Mouse (Mus musculus): ENCODE measurements around the gene Scube3. TPM values are rescaled to one million over a fixed set of nuclear protein-coding genes. Genes with fewer than 3 reads are reported as not detected.
A peak's percentile ranks its signal among the peaks of the same experiment; 100 is the strongest.

The Scube3 gene
- total and polyA plus RNA-seq, 2 experiments from 2014 or later, result 3.1 to 16.3 TPM

DNA sequence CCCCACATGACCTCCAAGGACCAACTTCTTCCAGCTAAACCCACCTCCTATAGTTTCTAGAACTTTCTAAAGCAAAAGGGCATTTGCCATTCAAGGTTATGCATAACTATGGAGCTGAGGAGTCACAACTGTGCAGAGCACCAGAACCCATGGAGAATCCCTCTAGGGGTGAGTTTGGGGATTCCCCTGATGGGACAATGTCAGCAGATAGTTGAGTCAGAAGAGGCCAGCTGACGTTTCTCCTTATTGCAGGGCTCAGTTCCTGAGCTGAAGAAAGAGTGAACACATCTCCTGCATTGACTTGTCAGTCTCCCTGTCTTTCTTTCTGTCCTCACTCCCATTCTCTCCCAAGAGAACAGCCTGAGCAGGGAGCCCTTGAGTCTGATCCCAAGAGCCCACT, 50.8 kb downstream of the Scube3 start:
- no peaks in the 10 kb centered on the region for H3K4me1 ChIP-seq (ENCODE audit: insufficient read depth)

DNA sequence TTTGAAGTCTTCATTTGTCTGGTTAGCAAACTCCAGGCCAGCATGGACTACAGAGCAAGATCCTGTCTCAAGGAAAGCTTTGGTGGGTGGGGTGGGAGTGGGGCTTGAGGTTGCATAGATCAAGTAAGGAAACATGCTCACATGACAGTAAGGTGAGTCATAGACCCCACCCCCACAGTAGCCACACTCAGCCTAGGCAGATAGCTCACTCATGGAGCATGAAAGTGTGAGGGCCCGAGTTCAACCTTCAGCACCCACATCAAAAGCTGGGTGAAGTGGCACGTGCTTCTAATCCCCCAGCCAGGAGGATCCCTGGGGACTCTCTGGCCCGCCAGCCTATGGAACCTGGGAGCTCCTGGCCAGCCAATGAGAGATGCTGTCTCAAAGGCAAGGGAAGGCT, 51.6 kb downstream of the Scube3 start:
- no peak for TF ChIP-seq CTCF (IDR thresholded peaks at IDR 0.05; ENCODE audit: low read depth)
- Histone ChIP-seq H3K4me1 (ENCODE audit: insufficient read depth) (no peaks in the 10 kb centered on the region), H3K36me3 (ENCODE audit: insufficient read depth) (peaks cover 62% of the 10 kb centered on the region), H3K4me3 (ENCODE audit: low read depth, low read length) (no peak overlapping the region), H3K27ac (ENCODE audit: low read depth, low read length) (no peak overlapping the region), H3K9me3 (ENCODE audit: low read length) (no peaks in the 10 kb centered on the region), H3K4me2 (ENCODE audit: low read depth) (no peak overlapping the region), H3K9ac (no peak overlapping the region), H3K27me3 (ENCODE audit: insufficient read depth, low read length) (no peaks in the 10 kb centered on the region)
- 79% methylated on average over 3 of the region's 3 CpGs for WGBS
- DNase-seq, result no peak
- no peak for ATAC-seq

More for the DNA sequence above, 50.8 kb downstream of the Scube3 start:
- Histone ChIP-seq H3K4me2 (ENCODE audit: low read depth) (no peak overlapping the region), H3K9me3 (ENCODE audit: low read length) (no peaks in the 10 kb centered on the region), H3K27ac (ENCODE audit: low read depth, low read length) (no peak overlapping the region), H3K4me3 (ENCODE audit: low read depth, low read length) (no peak overlapping the region), H3K9ac (no peak overlapping the region), H3K27me3 (ENCODE audit: insufficient read depth, low read length) (no peaks in the 10 kb centered on the region), H3K36me3 (ENCODE audit: insufficient read depth) (peaks cover 56% of the 10 kb centered on the region)
- no peak for TF ChIP-seq CTCF (IDR thresholded peaks at IDR 0.05; ENCODE audit: low read depth)
- DNase-seq, result no peak
- no peak for ATAC-seq
- WGBS, result 71% methylated on average over 1 of the region's 1 CpGs

DNA sequence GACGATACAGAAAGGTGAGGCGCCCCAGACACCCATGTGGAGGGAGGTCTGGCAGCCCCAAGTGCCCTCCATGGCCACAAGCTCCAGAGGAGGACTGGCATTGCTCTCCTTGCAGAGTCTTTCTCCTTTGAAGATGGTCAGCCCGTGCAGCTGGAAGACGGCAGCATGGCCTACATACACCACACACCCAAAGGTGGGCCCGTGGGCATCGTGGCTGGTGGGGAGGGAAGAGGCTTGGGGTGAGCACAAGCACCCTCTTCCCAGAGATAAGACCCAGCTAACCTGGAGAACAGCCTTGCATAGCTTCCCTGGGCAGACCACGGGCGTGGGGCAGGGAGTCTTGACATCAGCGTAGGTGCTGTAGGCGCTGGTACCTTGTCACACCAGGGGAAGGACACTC, 53.1 kb downstream of the Scube3 start:
- no peak for DNase-seq
- Histone ChIP-seq H3K4me3 (ENCODE audit: low read depth, low read length) (no peak overlapping the region), H3K4me1 (ENCODE audit: insufficient read depth) (no peaks in the 10 kb centered on the region), H3K27me3 (ENCODE audit: insufficient read depth, low read length) (no peaks in the 10 kb centered on the region), H3K9ac (no peak overlapping the region), H3K36me3 (ENCODE audit: insufficient read depth) (peaks cover 69% of the 10 kb centered on the region), H3K4me2 (ENCODE audit: low read depth) (no peak overlapping the region), H3K9me3 (ENCODE audit: low read length) (no peaks in the 10 kb centered on the region), H3K27ac (ENCODE audit: low read depth, low read length) (no peak overlapping the region)
- no peak for TF ChIP-seq CTCF (IDR thresholded peaks at IDR 0.05; ENCODE audit: low read depth)
- ATAC-seq, result no peak
- WGBS, result 96% methylated on average over 10 of the region's 10 CpGs

DNA sequence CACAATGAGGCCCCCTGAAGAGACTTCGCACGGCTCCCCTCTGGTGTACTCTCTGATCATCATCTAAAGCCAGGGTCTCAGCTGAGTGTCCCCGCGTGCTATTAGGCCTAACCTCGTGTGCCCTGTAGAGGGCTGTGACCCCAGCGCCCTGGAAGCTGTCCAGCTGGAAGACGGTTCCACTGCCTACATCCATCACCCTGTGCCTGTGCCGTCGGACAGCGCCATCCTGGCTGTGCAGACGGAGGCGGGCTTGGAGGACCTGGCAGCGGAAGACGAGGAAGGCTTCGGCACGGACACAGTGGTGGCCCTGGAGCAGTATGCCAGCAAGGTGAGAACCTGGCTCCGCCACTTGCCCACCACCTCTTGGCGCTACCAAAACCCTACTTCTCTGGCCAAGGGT, 55.7 kb downstream of the Scube3 start:
- DNase-seq, result no peak
- Histone ChIP-seq H3K4me1 (ENCODE audit: insufficient read depth) (no peaks in the 10 kb centered on the region), H3K27me3 (ENCODE audit: insufficient read depth, low read length) (no peaks in the 10 kb centered on the region), H3K9ac (no peak overlapping the region), H3K27ac (ENCODE audit: low read depth, low read length) (no peak overlapping the region), H3K36me3 (ENCODE audit: insufficient read depth) (peaks cover 74% of the 10 kb centered on the region), H3K4me2 (ENCODE audit: low read depth) (no peak overlapping the region), H3K9me3 (ENCODE audit: low read length) (no peaks in the 10 kb centered on the region), H3K4me3 (ENCODE audit: low read depth, low read length) (no peak overlapping the region)
- ATAC-seq, result no peak
- 73% methylated on average over 18 of the region's 18 CpGs for WGBS
- TF ChIP-seq CTCF (IDR thresholded peaks at IDR 0.05; ENCODE audit: low read depth), result no peak

DNA sequence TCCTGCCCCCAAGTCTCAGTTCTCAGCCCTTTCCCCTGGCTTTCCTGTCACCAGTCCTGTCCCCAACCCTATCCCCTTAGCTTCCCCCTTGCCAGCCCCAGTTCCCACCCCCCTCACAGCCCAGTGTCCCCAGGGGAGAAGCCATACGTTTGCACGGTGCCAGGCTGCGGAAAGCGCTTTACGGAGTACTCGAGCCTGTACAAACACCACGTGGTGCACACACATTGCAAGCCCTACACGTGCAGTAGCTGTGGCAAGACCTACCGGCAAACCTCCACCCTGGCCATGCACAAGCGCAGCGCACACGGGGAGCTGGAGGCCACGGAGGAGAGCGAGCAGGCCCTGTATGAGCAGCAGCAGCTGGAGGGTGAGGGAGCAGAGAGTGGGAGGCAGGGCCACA, 60.0 kb downstream of the Scube3 start:
- no peak for TF ChIP-seq CTCF (IDR thresholded peaks at IDR 0.05; ENCODE audit: low read depth)
- ATAC-seq (no peak), DNase-seq (no peak)
- Histone ChIP-seq H3K4me3 (ENCODE audit: low read depth, low read length) (no peak overlapping the region), H3K9ac (no peak overlapping the region), H3K9me3 (ENCODE audit: low read length) (no peaks in the 10 kb centered on the region), H3K4me1 (ENCODE audit: insufficient read depth) (no peaks in the 10 kb centered on the region), H3K36me3 (ENCODE audit: insufficient read depth) (peaks cover 58% of the 10 kb centered on the region), H3K27me3 (ENCODE audit: insufficient read depth, low read length) (no peaks in the 10 kb centered on the region), H3K4me2 (ENCODE audit: low read depth) (no peak overlapping the region), H3K27ac (ENCODE audit: low read depth, low read length) (no peak overlapping the region)
- 85% methylated on average over 14 of the region's 14 CpGs for WGBS

DNA sequence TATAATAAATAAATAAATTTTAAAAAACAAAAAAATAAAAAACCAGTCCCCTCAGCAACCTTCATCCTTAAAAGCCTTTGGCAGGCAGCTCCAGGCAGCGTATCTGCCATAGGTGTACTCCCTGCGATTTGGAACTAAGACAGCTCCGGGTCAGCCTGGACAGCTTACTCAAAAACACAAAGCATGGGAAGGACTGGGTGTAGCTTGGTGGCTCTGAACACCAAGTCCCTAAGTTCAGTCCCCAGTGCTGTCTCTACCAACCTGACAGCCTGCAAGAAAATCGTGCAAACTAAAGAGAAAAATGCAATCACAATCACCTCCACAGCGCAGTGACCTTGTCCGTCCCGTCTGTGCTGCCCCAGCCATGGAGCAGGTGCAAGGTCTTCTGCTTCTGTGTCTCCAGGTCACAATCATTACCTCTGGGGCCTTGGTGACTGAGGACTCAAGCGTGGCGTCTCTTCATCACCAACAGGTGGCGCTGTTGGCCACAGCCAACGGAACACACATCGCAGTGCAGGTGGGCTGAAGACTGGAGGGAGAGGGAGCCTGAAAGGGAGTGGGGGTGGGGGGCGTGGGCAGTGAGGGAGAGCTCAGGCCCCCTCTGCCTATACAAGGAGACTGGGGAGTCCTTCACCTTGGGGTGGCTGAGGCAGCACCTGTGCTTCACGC, 62.2 kb downstream of the Scube3 start:
- DNase-seq, result peak; percentile 73

DNA sequence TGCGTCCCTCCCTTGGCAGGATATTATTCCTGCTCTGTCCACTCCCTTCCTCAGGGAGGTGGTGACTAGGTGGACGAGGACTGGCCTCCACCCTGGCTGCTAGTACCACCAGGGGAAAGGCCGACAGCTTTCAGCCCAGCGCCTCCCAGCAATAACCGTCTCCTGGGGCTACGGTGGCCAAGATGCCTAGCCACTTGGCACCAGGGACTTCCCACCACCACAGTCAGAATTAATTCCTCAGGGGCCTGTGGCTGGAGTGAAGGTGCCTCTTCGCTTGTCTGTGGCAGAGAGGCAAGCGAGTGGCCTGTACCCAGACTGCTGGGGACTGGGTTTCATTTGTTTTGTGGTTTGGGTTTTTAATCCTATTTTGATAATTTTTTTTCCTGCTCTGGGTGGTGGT, 63.5 kb downstream of the Scube3 start:
- Histone ChIP-seq H3K4me3 (ENCODE audit: low read depth, low read length) (no peak overlapping the region), H3K4me1 (ENCODE audit: insufficient read depth) (no peaks in the 10 kb centered on the region), H3K27me3 (ENCODE audit: insufficient read depth, low read length) (no peaks in the 10 kb centered on the region), H3K36me3 (ENCODE audit: insufficient read depth) (peaks cover 35% of the 10 kb centered on the region), H3K27ac (ENCODE audit: low read depth, low read length) (no peak overlapping the region), H3K4me2 (ENCODE audit: low read depth) (no peak overlapping the region), H3K9ac (no peak overlapping the region), H3K9me3 (ENCODE audit: low read length) (no peaks in the 10 kb centered on the region)
- no peak for TF ChIP-seq CTCF (IDR thresholded peaks at IDR 0.05; ENCODE audit: low read depth)
- DNase-seq (no peak), ATAC-seq (no peak)
- WGBS, result 87% methylated on average over 8 of the region's 8 CpGs

More for the DNA sequence above, 62.2 kb downstream of the Scube3 start:
- no peaks in the 10 kb centered on the region for H3K4me1 ChIP-seq (ENCODE audit: insufficient read depth)
- no peak overlapping the region for H3K9ac ChIP-seq
- peak; percentile 69 for ATAC-seq
- no peaks in the 10 kb centered on the region for H3K27me3 ChIP-seq (ENCODE audit: insufficient read depth, low read length)
- H3K9me3 ChIP-seq (ENCODE audit: low read length), result no peaks in the 10 kb centered on the region
- TF ChIP-seq CTCF (IDR thresholded peaks at IDR 0.05; ENCODE audit: low read depth), result peak; percentile 93
- no peak overlapping the region for H3K27ac ChIP-seq (ENCODE audit: low read depth, low read length)
- H3K4me2 ChIP-seq (ENCODE audit: low read depth), result no peak overlapping the region
- WGBS, result 38% methylated on average over 14 of the region's 14 CpGs
- H3K36me3 ChIP-seq (ENCODE audit: insufficient read depth), result peaks cover 43% of the 10 kb centered on the region
- no peak overlapping the region for H3K4me3 ChIP-seq (ENCODE audit: low read depth, low read length)
